Mouse (Mus musculus) left cerebral cortex, adult 8-10 months (tissue): ENCODE results near the gene Gm13083. TPM values are rescaled to one million over a fixed set of nuclear protein-coding genes. Genes with fewer than 3 reads are reported as not detected.
"Not testable (repeated sequence)": the region's sequence is repeated elsewhere in the genome, so short reads cannot be mapped to it uniquely, and the experiment has no call there.

Experiments
- DNase-seq, 2 experiments: peaks; one replicate each; pipeline ENCODE4 v3.0.0; 2022; ENCODE audit warnings: low spot score in 2 of 2
- total RNA-seq, 4 experiments: library from RNA; stranded (reverse); gene quantifications; 2 replicates each; pipeline ENCODE4 v1.2.4; 2022

The Gm13083 gene
- total RNA-seq, result not detected

DNA sequence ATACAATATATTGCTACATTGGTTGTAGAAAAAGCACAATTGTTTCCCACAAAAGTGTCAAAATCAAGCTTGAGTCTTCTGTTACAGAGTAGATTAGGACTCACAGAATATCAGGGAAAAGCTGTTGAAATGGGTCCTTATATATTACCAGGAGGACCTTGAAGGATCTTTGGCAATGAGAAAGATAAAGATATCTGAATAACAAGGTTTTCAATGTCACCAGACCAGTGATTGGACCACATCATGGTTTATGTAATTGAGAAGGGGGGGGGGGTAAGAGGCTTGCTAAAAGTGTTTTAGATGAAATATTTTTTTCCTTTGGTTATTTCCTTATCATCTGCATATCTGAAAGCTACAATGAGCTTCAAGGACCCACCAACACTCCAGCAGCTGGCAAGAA is at the start of gene Gm13083:
Gm13083 (plus strand) TSS at position 301 of the 400 bp plus-strand sequence.
- DNase-seq, result not testable (repeated sequence)

DNA sequence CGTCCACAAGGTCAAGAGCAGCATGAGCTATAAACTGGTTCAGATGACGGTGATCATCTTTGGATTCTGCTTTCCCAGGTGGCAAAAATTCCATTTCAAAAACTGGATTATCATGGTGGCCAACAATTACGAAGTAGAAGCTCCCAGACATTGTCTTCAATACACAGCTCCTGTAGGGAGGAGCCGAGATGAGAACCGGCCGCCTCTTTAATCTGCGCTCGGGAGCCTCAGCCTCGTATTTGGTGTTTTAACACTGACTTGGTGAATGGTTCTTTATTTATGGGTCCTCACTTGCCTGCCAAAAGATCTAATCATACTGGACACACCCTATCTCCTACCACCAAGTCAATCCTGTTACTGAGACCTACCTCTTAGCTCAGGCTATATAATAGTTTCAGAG is 2.9 kb upstream of the Gm13083 start:
- not testable (repeated sequence) for DNase-seq

DNA sequence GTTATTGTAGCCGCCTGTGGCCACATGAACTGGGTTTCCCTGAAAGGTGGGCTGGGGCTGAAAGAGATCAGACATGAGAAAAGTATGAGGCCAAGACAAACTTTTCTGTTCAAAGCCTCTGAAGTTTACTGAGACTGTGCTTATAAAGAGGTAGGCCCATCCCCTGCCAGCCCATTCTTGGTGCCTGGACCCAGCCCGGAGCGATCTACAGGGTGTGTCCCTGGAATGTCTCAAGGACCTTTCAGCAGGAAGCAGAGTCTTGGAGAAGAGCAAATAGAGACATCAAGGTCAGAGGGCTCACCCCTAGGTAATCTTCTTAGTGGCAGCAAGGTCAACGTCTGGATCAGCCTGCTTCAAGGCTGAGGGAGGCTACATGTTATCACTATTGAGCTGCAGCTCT is 3.3 kb downstream of the Gm13083 start:
- DNase-seq, result not testable (repeated sequence)

DNA sequence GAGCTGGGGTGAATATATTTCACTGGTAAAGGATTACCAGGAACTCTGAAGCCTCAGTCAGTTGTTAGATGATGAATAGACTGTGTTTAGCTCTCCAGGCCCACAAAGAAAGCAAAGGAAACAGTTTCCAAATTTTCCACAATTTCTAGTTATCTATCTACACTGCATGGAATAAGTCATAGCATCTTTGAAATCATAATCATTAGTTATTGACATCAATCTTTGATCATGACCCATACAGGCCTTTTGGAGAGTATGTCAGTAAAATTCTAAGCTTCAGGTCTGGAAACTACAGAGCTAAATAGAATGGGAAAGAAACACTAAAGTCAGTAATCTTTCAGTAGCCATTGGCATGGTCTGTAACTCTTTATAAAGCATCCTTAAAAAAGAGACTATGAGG is 42.3 kb downstream of the Gm13083 start, which contains the start of gene Gm13088:
Gm13088 (minus strand) TSS at position 101 of the 400 bp plus-strand sequence.
- DNase-seq, result not testable (repeated sequence)

Other genes with a start within 250 kb of the Gm13083 start
- under 1 TPM in 2 of 4 experiments, not detected in 2; 0.13 TPM for gene Pramel1, start 220.6 kb upstream of the Gm13083 start, total RNA-seq
- gene Pramef8, start 202.6 kb upstream of the Gm13083 start, total RNA-seq, result 10 to 100 TPM; 10.4 to 15.2 (median 11.8) TPM
- gene Oog4, start 164.7 kb upstream of the Gm13083 start, total RNA-seq, result not detected
- gene Gm13043, start 103.7 kb upstream of the Gm13083 start, total RNA-seq, result not detected
- not detected for gene Gm13040, start 79.0 kb upstream of the Gm13083 start, total RNA-seq
- gene BC080695, start 63.3 kb upstream of the Gm13083 start, total RNA-seq, result not detected
- not detected for gene Gm13057, start 63.3 kb upstream of the Gm13083 start, total RNA-seq
- gene Gm13088, start 42.2 kb downstream of the Gm13083 start, total RNA-seq, result not detected
- not detected for gene Gm13089, start 87.7 kb downstream of the Gm13083 start, total RNA-seq
- not detected for gene Gm13078, start 104.5 kb downstream of the Gm13083 start, total RNA-seq
- gene Gm13023, start 174.3 kb downstream of the Gm13083 start, total RNA-seq, result not detected
- gene Gm13084, start 201.1 kb downstream of the Gm13083 start, total RNA-seq, result not detected
- gene Gm13103, start 231.5 kb downstream of the Gm13083 start, total RNA-seq, result not detected